Mouse (Mus musculus): Measurements from ENCODE around the gene Gm43552. TPM values are rescaled to one million over a fixed set of nuclear protein-coding genes. Genes with fewer than 3 reads are reported as not detected.

The Gm43552 gene
- polyA plus RNA-seq, 1 experiment from 2014 or later, result 1.3 TPM

- DNase-seq (ENCODE audit: low spot score), result no peak
Measured at GRCm38 (mm10) chr5:65438041-65438440, 54.6 kb downstream of the Gm43552 start.

DNA sequence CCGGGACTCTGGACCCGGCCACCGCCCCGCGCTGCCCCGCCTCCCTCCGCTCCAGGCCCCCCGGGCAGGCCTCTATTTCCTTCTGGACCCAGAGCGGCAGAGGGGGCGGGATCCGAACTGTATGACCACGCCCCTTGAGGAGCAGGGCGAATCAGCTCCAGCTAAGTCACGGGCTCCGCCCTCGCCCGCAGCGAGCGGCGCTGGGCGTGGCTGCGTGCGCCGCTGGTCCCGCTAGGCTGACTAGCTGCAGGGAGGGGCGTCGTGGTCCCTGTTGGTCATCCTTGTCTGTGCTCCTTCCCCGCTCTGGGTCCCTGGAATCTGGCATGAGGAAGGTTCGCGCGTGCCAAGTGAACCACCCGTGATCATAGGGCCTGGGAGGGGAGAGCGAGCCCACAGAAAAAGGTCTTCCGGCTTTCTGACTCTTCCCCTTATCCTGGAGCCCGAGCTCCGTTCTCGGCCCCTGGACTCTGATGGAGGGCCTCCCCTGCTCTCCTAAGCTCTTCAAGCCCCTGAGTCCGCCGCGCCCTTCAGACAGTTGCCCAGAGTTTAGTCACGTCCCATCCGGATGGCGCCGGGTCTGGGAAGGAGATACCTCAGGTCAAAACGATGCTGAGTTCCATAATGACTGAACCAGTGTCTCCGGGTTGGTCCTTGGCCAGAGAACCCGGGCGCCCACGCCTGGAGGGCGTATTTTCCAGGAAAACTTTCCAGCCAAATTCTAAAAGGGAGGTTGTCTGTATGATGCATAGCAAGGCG is 56.6 kb downstream of the Gm43552 start, which contains the start of gene Ugdh:
Gene Ugdh, minus strand, starts transcription at position 144 of the 756 bp plus-strand sequence.
- peak; percentile 95 for DNase-seq (ENCODE audit: low spot score)

GRCm38 (mm10) chr5:65435363-65435805 is 57.2 kb downstream of the Gm43552 start:
- DNase-seq (ENCODE audit: low spot score), result no peak

GRCm38 (mm10) chr5:65434471-65435362 is 57.9 kb downstream of the Gm43552 start:
- DNase-seq (ENCODE audit: low spot score), result peak; percentile 16

DNA sequence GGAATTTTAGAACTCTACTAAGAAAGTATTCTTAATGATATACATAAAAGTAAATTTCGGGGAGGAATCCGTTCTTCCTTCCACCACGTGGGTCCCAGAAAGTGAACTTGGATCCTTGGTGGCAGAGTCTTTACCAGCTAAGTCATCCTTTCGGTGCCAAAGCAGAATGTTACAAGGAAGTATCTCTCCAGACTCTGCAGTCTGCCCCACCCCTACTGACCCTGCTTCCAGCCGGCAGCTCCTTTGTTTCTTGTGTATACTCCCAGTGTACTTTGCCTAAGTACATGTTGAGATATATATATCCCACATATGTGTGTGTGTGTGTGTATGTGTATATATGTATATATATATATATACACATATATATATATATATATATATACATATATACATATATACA is 63.2 kb downstream of the Gm43552 start:
- DNase-seq (ENCODE audit: low spot score), result no peak

- no peak for DNase-seq (ENCODE audit: low spot score)
Measured at GRCm38 (mm10) chr5:65428321-65428720, 64.3 kb downstream of the Gm43552 start.

GRCm38 (mm10) chr5:65425251-65425650 is 67.4 kb downstream of the Gm43552 start:
- DNase-seq (ENCODE audit: low spot score), result no peak

DNA sequence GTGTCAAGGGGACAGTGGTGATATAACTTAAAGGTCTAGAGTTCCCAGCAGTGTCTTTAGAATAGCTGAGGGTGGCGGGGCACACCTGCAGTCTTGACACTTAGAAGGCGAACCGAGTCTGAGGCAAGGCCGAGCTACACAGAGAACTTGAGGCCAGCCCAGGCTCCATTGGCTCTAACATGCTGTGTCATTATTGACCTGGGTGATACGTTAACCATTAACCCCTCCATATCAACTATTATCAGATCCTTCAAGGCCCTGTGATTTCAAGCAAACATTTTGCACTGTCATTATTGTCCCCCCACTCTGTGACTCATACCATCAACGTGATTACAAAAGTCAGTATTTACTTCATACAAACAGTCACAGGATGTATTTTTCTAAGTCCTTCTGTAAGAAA is 68.4 kb downstream of the Gm43552 start:
- DNase-seq (ENCODE audit: low spot score), result no peak

GRCm38 (mm10) chr5:65422803-65423202 is 69.8 kb downstream of the Gm43552 start:
- no peak for DNase-seq (ENCODE audit: low spot score)

- no peak for DNase-seq (ENCODE audit: low spot score)
Measured at GRCm38 (mm10) chr5:65420822-65421221, 71.8 kb downstream of the Gm43552 start.

- no peak for DNase-seq (ENCODE audit: low spot score)
Measured at GRCm38 (mm10) chr5:65419136-65419535, 73.5 kb downstream of the Gm43552 start.

DNA sequence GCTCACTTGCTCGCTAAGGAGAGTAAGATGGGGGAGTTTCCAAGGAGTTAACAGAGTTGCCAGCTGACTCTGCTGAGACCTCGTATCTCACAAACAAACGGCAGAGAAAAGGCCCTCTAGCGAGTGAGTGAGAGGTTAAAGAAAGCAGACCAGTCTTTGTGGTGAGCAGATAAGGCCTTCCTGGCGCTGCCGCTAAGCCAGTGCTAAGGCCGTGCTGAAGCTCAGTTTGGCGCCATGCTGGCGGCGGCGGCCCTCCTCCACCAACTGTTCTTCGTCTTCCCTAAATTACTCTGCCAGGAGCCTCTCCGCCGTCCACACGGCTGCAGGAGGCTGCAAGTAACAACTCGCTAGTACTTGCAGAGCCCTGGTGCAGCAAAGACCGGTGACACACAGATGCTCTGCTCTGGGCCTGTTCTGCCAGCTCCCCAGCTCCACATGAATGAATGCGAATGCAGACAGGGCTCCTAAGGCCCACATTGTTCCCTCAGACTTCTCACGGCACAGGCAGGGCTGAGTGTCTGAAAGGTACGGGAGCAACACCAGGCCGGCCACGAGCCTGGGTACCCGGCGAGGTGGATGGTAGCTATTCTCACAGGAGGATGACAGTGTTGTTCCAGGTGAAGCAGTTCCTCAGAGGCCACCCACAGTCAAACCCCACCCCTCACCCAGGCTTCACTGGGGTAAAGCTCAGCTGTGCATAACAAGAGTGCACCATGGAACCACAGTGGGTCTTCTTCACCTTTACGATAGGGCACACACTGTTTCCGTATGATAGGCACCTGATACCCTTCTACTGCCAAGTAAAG is 76.8 kb downstream of the Gm43552 start:
- no peak for DNase-seq (ENCODE audit: low spot score)

GRCm38 (mm10) chr5:65407989-65408388 is 84.6 kb downstream of the Gm43552 start:
- no peak for DNase-seq (ENCODE audit: low spot score)

- peak; percentile 80 for DNase-seq (ENCODE audit: low spot score)
Measured at GRCm38 (mm10) chr5:65401251-65401994, 91.2 kb downstream of the Gm43552 start.

DNA sequence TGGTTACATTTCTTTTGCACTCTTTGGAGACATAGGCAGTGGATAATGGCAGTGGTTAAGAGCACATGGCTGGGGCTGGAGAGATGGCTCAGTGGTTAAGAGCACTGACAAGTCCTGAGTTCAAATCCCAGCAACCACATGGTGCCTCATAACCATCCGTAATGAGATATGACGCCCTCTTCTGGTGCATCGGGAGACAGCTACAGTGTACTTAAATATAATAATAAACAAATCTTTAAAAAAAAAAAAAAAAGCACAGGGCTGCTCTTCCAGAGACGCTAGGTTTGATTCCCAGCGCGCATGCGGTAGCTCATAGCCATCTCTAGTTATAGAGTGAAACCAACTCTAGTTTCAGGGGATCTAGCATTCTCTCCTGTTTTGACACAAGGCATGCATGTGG is 98.2 kb downstream of the Gm43552 start:
- no peak for DNase-seq (ENCODE audit: low spot score)

DNA sequence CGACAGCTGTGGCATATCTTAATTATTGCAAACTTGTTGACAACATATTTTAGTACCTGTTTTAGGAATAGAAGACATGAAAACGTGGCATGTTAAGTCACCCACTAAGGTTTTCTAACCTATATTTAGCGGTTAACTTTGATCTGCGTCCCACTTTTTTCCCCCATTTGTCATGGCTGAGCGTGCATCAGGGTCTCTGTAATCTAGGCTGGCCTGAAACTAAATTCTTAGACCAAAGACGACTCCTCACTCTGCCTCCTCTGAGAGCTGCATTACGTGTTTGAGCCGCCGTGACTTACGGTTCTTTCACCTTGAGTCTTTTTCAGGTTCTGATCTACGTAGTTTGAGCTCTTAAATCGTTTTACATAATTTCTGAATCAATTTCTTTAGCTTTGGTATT is 100.9 kb downstream of the Gm43552 start:
- DNase-seq (ENCODE audit: low spot score), result peak; percentile 54

DNA sequence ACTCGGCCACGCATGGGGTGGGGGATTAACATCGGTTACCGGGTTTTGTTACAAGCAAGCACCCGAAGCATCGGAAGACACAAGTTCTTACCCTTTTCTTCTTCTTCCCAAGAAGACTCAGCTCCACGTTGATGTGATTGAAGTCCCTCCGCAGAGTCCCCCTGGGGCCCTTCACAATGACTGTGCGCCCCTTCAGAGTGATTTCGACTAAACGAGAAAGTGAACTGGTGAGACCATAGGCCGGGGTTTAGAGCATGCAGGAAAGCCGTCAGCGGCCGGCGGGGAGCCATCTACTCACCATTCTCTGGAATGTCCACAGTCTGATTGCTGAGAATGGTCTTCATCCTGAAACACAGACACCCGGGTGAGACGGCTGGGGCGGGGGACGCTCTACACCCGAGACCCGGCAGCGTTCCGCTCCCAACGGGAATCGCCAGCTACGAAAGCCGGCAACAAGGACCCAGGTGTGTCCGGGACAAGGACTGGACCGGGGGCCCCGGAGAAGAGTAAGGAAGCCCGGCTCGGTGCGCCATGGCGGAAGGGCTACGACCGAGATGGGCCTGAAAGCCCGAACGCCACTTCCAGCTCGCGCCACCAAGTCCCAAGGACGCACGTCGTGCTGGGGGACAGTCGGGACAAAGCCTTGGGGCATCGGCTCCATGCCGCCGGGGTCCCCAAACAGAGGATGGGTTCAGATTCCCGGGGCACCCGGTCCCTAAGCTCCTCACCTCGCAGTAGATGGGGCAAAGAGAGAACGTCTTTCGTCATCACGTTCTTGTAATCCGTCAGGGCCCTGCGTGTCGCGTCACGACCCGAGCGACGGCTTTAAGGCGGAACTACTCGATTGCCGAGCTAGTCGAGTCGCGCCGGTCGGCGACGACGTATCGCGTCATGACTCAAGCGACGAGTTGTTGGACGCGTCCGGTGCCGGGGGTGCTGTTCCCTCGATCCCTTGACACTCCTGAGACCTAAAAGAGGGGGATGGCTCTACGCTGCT is 101.7 kb downstream of the Gm43552 start, which contains the start of the genes Rpl9 and Lias:
Gene Rpl9, minus strand, starts transcription at position 797 of the 997 bp plus-strand sequence.
Gene Lias, plus strand, starts transcription at position 850 of the 997 bp plus-strand sequence.
- peak; percentile 98 for DNase-seq (ENCODE audit: low spot score)

DNA sequence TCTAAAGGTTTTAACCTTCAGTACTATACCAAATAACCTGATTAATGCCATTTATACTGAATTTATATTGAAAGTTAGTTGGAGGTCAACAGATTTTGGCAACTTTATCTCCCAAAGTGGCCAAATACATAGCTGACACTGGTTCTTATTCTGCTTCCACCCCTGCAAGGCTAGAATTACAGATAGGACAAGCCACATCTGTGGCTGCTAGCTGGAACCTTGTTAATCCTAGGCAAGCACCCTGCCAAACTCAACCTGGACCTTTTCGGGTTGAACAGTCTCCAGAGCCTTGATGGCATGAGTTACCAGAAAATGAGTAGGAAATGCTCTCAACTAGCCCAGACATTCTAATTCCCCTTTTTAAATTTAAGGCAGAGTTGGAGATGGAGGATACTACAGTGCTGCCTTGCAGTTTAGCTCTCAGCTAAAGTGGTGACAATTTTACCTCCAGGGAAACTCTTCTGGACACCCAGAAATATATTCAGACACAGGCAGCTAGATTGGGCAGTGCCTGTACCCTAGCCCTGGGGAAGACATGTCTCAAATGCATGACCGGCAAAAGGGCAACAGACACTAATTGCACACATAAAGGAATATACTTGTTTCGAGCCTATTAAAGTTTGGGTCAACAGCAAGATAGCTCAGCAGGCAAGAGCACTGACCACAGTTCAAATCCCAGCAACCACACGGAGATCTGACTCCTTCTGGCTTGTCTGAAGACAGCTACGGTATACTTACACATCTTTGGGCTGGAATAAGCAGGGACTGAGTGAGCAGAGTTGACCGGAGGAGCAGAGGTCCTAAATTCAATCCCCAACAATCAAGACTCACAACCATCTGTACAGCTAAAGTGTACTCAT is 105.4 kb downstream of the Gm43552 start:
- DNase-seq (ENCODE audit: low spot score), result no peak

Data from thymus, postnatal 0 days (tissue).